Mouse (Mus musculus): ENCODE results near the gene Nbea. TPM values are rescaled to one million over a fixed set of nuclear protein-coding genes. Genes with fewer than 3 reads are reported as not detected.
A peak's percentile ranks its signal among the peaks of the same experiment; 100 is the strongest.

Gene Nbea
- polyA plus RNA-seq, 1 experiment from 2014 or later: 25.7 TPM

DNA sequence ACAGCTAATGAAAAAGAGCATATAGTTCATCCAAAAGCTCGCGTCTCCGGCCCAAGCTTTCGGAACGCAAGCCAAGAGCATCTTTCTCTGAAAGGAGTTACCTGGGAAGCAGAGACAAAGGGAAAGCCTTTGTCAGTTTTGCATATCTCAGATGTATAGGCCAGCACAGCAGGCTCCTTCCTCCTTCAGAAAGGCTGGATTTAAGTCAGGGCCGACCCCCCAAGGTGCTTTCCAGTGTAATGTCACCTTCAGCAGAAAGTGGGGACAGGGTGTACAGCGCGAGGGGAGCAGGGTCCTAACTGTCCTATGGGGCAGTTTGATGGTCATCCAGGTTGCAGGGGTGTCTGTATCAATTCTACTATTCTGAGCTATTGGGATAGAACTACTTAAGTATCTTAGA is 419.9 kb downstream of the Nbea start:
- 21% methylated on average over 8 of the region's 8 CpGs for WGBS
- Histone ChIP-seq H3K4me1 (ENCODE audit: control insufficient read depth, insufficient read depth, low read length) (no peaks in the 10 kb centered on the region), H3K27me3 (ENCODE audit: control insufficient read depth, insufficient read depth, low read length) (no peaks in the 10 kb centered on the region), H3K4me2 (no peak overlapping the region), H3K9me3 (ENCODE audit: control insufficient read depth, low read length) (no peaks in the 10 kb centered on the region), H3K36me3 (ENCODE audit: control insufficient read depth, insufficient read depth, low read length) (no peaks in the 10 kb centered on the region), H3K9ac (ENCODE audit: low read length) (no peak overlapping the region), H3K4me3 (ENCODE audit: low read depth, low read length) (no peak overlapping the region), H3K27ac (ENCODE audit: low read depth, low read length) (no peak overlapping the region)
- ATAC-seq (ENCODE audit: low FRiP score): no peak
- DNase-seq (ENCODE audit: low spot score, missing footprints): no peak

GRCm38 (mm10) chr3:55758297-55758696 is 425.2 kb downstream of the Nbea start:
- WGBS: 72% methylated on average over 8 of the region's 8 CpGs
- Histone ChIP-seq H3K4me3 (ENCODE audit: low read depth, low read length) (no peak overlapping the region), H3K9me3 (ENCODE audit: control insufficient read depth, low read length) (no peaks in the 10 kb centered on the region), H3K4me2 (no peak overlapping the region), H3K4me1 (ENCODE audit: control insufficient read depth, insufficient read depth, low read length) (peaks cover 38% of the 10 kb centered on the region), H3K36me3 (ENCODE audit: control insufficient read depth, insufficient read depth, low read length) (no peaks in the 10 kb centered on the region), H3K9ac (ENCODE audit: low read length) (no peak overlapping the region), H3K27ac (ENCODE audit: low read depth, low read length) (no peak overlapping the region), H3K27me3 (ENCODE audit: control insufficient read depth, insufficient read depth, low read length) (no peaks in the 10 kb centered on the region; the same call in 1 of the 2 replicates)
- ATAC-seq (ENCODE audit: low FRiP score): no peak
- no peak for DNase-seq (ENCODE audit: low spot score, missing footprints)

DNA sequence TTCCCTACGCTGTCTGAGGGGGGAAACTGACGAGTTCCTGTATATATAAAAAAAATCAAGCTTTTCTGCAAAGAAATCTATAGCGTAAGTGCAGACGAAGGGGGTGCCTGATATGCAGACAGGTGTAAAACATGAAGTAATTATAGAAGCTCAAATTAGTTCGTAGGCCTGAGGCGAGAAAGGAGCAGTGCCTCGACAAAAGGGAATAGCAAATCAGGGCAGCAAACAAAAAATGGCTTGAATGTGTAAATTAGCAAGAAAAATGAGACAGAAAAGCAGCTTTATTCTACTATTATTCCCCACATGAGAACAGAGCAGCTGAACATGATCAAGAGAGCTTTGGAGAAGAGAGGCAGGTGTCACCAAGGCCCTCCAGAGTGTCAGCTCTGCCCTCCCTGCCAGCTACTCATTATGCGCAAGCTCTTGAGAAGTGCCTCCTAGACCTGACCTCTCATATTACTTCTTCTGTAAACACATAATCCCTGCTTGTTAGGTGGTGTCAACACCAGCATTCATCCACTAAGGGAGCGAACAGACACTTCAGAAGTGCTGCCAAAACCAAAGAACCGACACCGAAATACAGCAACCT is 426.8 kb downstream of the Nbea start:
- Histone ChIP-seq H3K9me3 (ENCODE audit: control insufficient read depth, low read length) (no peaks in the 10 kb centered on the region), H3K27me3 (ENCODE audit: control insufficient read depth, insufficient read depth, low read length) (no peaks in the 10 kb centered on the region; the same call in 1 of the 2 replicates), H3K27ac (ENCODE audit: low read depth, low read length) (peak overlapping the region; percentile 70), H3K4me3 (ENCODE audit: low read depth, low read length) (no peak overlapping the region), H3K9ac (ENCODE audit: low read length) (no peak overlapping the region), H3K4me1 (ENCODE audit: control insufficient read depth, insufficient read depth, low read length) (peaks cover 39% of the 10 kb centered on the region), H3K36me3 (ENCODE audit: control insufficient read depth, insufficient read depth, low read length) (no peaks in the 10 kb centered on the region), H3K4me2 (peak overlapping the region; percentile 29; the same call in 1 of the 2 replicates)
- ATAC-seq (ENCODE audit: low FRiP score): peak; percentile 58
- WGBS: 38% methylated on average over 11 of the region's 11 CpGs
- DNase-seq (ENCODE audit: low spot score, missing footprints): peak; percentile 92

DNA sequence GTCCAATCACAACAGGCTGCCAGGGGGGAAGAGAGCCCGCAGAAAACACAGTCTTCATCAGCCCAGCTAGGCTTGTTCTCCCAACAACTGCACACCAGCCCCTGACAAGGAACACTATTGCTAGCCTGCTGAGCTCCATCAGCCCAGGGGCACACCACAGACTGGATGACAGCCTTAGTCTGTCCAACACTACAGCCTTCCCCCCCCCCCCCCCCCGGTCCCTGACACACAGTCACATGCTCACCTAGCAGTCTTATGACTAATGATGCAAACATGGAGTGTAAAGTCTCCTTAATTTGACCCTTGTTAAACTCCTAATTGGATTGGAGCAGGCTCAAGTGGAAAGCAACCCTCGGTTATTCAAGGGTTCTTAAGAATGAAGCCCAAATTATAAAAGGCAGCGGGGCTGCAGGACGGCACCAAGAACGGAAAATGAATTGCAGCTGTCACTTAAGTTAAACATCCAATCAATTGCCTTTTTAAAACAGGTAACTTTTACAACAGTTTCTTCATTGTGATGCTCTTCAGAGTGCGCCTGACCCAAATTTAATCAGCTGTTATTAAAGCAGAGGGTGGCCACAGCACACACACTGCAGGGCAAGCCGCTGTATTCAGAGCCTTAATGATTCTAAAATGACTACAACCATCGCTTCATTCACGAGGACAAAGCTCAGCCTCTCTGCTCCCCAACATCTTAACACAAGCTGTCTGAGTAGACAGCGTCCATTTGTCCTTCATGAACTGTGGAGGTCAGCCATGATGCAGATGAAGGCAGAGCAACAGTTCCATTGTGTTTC is 427.5 kb downstream of the Nbea start:
- Histone ChIP-seq H3K4me1 (ENCODE audit: control insufficient read depth, insufficient read depth, low read length) (peaks cover 44% of the 10 kb centered on the region), H3K9ac (ENCODE audit: low read length) (peak overlapping the region; percentile 12; the same call in 1 of the 2 replicates), H3K4me2 (peak overlapping the region; percentile 29; the same call in 1 of the 2 replicates), H3K4me3 (ENCODE audit: low read depth, low read length) (no peak overlapping the region), H3K36me3 (ENCODE audit: control insufficient read depth, insufficient read depth, low read length) (no peaks in the 10 kb centered on the region), H3K27me3 (ENCODE audit: control insufficient read depth, insufficient read depth, low read length) (no peaks in the 10 kb centered on the region; the same call in 1 of the 2 replicates), H3K9me3 (ENCODE audit: control insufficient read depth, low read length) (no peaks in the 10 kb centered on the region), H3K27ac (ENCODE audit: low read depth, low read length) (peak overlapping the region; percentile 70)
- DNase-seq (ENCODE audit: low spot score, missing footprints) (peak; percentile 94), ATAC-seq (ENCODE audit: low FRiP score) (peak; percentile 85)
- WGBS: 23% methylated on average over 11 of the region's 11 CpGs

DNA sequence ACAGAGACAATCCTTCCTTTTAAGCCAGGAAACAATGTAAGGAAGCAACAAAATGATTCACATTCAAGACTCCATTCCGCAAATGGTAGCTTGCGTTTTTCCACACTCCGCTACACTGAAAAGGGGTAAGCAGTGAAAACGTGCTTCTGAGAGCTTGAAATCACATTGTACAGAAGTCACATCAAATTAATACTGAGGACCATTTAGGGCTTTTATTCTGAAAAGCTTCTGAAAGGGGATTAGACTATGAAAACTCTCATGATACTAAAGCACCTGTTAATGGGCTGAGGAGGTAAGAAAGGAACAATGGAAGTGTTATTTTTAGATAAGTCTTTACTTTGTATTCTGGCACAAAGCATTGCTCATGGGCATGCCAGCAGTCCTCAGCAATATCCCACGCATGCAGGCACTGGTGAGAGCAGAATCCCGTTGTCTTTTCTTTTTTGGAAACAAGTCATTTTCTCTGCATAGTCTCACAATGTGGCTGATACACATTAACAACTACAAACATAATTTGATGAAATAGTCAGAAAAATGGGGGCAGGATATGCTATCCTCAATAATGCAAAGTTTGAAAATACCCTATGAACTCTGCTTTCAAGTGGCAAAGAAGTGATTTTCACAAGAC is 428.4 kb downstream of the Nbea start:
- Histone ChIP-seq H3K36me3 (ENCODE audit: control insufficient read depth, insufficient read depth, low read length) (no peaks in the 10 kb centered on the region), H3K9me3 (ENCODE audit: control insufficient read depth, low read length) (no peaks in the 10 kb centered on the region), H3K27ac (ENCODE audit: low read depth, low read length) (peak overlapping the region; percentile 70; the same call in 1 of the 2 replicates), H3K4me3 (ENCODE audit: low read depth, low read length) (no peak overlapping the region), H3K4me2 (peak overlapping the region; percentile 6; the same call in 1 of the 2 replicates), H3K9ac (ENCODE audit: low read length) (no peak overlapping the region), H3K4me1 (ENCODE audit: control insufficient read depth, insufficient read depth, low read length) (peaks cover 50% of the 10 kb centered on the region), H3K27me3 (ENCODE audit: control insufficient read depth, insufficient read depth, low read length) (no peaks in the 10 kb centered on the region; the same call in 1 of the 2 replicates)
- DNase-seq (ENCODE audit: low spot score, missing footprints) (no peak), ATAC-seq (ENCODE audit: low FRiP score) (peak; percentile 31; the same call in 1 of the 2 replicates)
- WGBS: 30% methylated on average over 6 of the region's 6 CpGs

- Histone ChIP-seq H3K36me3 (ENCODE audit: control insufficient read depth, insufficient read depth, low read length) (no peaks in the 10 kb centered on the region), H3K9ac (ENCODE audit: low read length) (no peak overlapping the region)
Observed at GRCm38 (mm10) chr3:55753872-55754271, 429.6 kb downstream of the Nbea start.

GRCm38 (mm10) chr3:55752558-55752957 is 430.9 kb downstream of the Nbea start:
- DNase-seq (ENCODE audit: low spot score, missing footprints): no peak
- H3K9me3 ChIP-seq (ENCODE audit: control insufficient read depth, low read length): no peaks in the 10 kb centered on the region
- no peak overlapping the region for H3K4me2 ChIP-seq
- peaks cover 53% of the 10 kb centered on the region for H3K4me1 ChIP-seq (ENCODE audit: control insufficient read depth, insufficient read depth, low read length)
- ATAC-seq (ENCODE audit: low FRiP score): no peak
- H3K27ac ChIP-seq (ENCODE audit: low read depth, low read length): no peak overlapping the region
- no peaks in the 10 kb centered on the region; the same call in 1 of the 2 replicates for H3K27me3 ChIP-seq (ENCODE audit: control insufficient read depth, insufficient read depth, low read length)
- no peak overlapping the region for H3K9ac ChIP-seq (ENCODE audit: low read length)
- no peaks in the 10 kb centered on the region for H3K36me3 ChIP-seq (ENCODE audit: control insufficient read depth, insufficient read depth, low read length)
- WGBS: 79% methylated on average over 4 of the region's 4 CpGs
- H3K4me3 ChIP-seq (ENCODE audit: low read depth, low read length): no peak overlapping the region

More at GRCm38 (mm10) chr3:55753872-55754271, 429.6 kb downstream of the Nbea start:
- Histone ChIP-seq H3K4me3 (ENCODE audit: low read depth, low read length) (no peak overlapping the region), H3K4me1 (ENCODE audit: control insufficient read depth, insufficient read depth, low read length) (peaks cover 50% of the 10 kb centered on the region), H3K27ac (ENCODE audit: low read depth, low read length) (peak overlapping the region; percentile 70), H3K9me3 (ENCODE audit: control insufficient read depth, low read length) (no peaks in the 10 kb centered on the region), H3K4me2 (no peak overlapping the region), H3K27me3 (ENCODE audit: control insufficient read depth, insufficient read depth, low read length) (no peaks in the 10 kb centered on the region; the same call in 1 of the 2 replicates)
- DNase-seq (ENCODE audit: low spot score, missing footprints) (no peak), ATAC-seq (ENCODE audit: low FRiP score) (no peak)
- 66% methylated on average over 6 of the region's 6 CpGs for WGBS

DNA sequence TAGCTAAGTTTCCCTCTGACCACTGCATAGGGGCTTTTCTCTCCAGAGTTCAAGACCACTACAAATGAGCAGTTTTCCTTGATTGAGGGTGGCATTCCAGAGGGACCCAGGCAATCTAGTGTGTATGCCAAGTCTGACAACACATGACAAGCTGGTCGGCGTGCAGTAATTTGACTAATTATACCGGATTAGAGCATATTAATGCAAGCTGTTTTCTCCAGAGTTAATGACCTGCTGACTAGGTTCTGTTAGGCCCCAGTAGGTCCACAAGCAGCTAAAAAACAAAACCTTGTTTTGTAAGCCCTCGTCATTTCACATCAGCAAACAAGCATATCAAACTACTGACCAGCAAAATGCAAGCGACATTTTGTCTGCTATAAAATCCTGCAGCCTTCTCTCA is 432.1 kb downstream of the Nbea start:
- Histone ChIP-seq H3K4me1 (ENCODE audit: control insufficient read depth, insufficient read depth, low read length) (peaks cover 43% of the 10 kb centered on the region), H3K9ac (ENCODE audit: low read length) (no peak overlapping the region), H3K4me3 (ENCODE audit: low read depth, low read length) (no peak overlapping the region), H3K4me2 (no peak overlapping the region), H3K9me3 (ENCODE audit: control insufficient read depth, low read length) (no peaks in the 10 kb centered on the region), H3K27ac (ENCODE audit: low read depth, low read length) (no peak overlapping the region), H3K36me3 (ENCODE audit: control insufficient read depth, insufficient read depth, low read length) (no peaks in the 10 kb centered on the region), H3K27me3 (ENCODE audit: control insufficient read depth, insufficient read depth, low read length) (no peaks in the 10 kb centered on the region; the same call in 1 of the 2 replicates)
- ATAC-seq (ENCODE audit: low FRiP score) (no peak), DNase-seq (ENCODE audit: low spot score, missing footprints) (no peak)
- 47% methylated on average over 5 of the region's 5 CpGs for WGBS

All from midbrain, embryonic 11.5 days (tissue).